In the genomic region with DNA sequence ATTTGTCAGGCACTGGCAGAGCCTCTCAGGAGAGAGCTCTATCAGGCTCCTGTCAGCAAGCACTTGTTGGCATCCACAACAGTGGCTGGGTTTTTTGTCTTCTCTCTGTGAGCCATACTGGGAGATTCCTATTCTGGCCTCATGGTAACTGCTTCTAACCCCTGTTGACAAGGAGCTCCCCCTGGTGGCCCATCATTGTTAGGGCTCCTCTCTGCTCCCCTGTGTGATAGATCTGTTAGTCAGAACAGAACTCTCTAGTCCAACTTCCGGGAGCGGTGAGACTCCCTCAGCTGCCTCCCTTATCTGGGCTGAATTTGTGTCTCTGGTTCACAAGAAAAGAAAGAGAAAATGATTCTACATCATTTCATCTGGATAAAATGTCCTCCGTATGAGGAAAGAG, we compare ENCODE assay signal across 9 mouse cellular contexts. TPM values are rescaled to one million over a fixed set of nuclear protein-coding genes. Genes with fewer than 3 reads are reported as not detected.
DNase-seq lines count a peak whose midpoint lies in the region; ATAC-seq lines count a peak whose summit lies in the region.
"Had no signal": no experiment of that assay in that cellular context is flagged by ENCODE, and none has a peak within 500 bp of the region (broad histone marks: within the 10 kb centered on the region; RNA-seq: fewer than 3 reads in every experiment).

No protein-coding gene starts in this region.

- H3K9me3 ChIP-seq in midbrain, embryonic 11.5 days (ENCODE audit: control insufficient read depth, low read length), result no peaks in the 10 kb centered on the region
- H3K9me3 ChIP-seq in midbrain, embryonic 16.5 days (replicated peaks; ENCODE audit: control insufficient read depth, low read length, poor library complexity, severe bottlenecking), result no peaks in the 10 kb centered on the region
- H3K9me3 ChIP-seq: megakaryocyte, embryonic 14.5 days had no signal

- H3K27me3 ChIP-seq in midbrain, embryonic 11.5 days (ENCODE audit: control insufficient read depth, insufficient read depth, low read length), result no peaks in the 10 kb centered on the region
- no peaks in the 10 kb centered on the region for H3K27me3 ChIP-seq in midbrain, embryonic 16.5 days (ENCODE audit: control insufficient read depth, insufficient read depth, low read depth, low read length)

- H3K4me1 ChIP-seq in midbrain, embryonic 11.5 days (ENCODE audit: control insufficient read depth, insufficient read depth, low read length), result no peaks in the 10 kb centered on the region
- H3K4me1 ChIP-seq in midbrain, embryonic 16.5 days (ENCODE audit: control insufficient read depth, insufficient read depth, low read length), result no peaks in the 10 kb centered on the region
- H3K4me1 ChIP-seq: megakaryocyte, embryonic 14.5 days had no signal

- 97% methylated on average over 3 of the region's 3 CpGs for WGBS in midbrain, embryonic 11.5 days
- WGBS in midbrain, embryonic 16.5 days, result 88% methylated on average over 3 of the region's 3 CpGs

- no peak overlapping the region for H3K27ac ChIP-seq in midbrain, embryonic 11.5 days (ENCODE audit: low read depth, low read length)
- no peak overlapping the region for H3K27ac ChIP-seq in midbrain, embryonic 16.5 days (ENCODE audit: low read length)

- H3K9ac ChIP-seq in midbrain, embryonic 11.5 days (ENCODE audit: low read length), result no peak overlapping the region
- no peak overlapping the region for H3K9ac ChIP-seq in midbrain, embryonic 16.5 days (ENCODE audit: low read depth, low read length)

- DNase-seq in midbrain, embryonic 11.5 days (ENCODE audit: low spot score, missing footprints), result peak; percentile 86
- DNase-seq in ZHBTc4 (ENCODE audit: low read depth, low spot score), result peak; percentile 80
- DNase-seq in cerebellum, postnatal 25 days, result peak; percentile 46 to 70
- DNase-seq in heart, postnatal 4 days, result peak; percentile 68
- peak; percentile 66 for DNase-seq in left cerebral cortex, postnatal 4 days
- peak; percentile 58 for DNase-seq in retina, postnatal 1 day
- peak; percentile 8 for DNase-seq in yolk sac, embryonic 10.5 days (ENCODE audit: low spot score)

- H3K4me3 ChIP-seq in midbrain, embryonic 11.5 days (ENCODE audit: low read depth, low read length), result no peak overlapping the region
- no peak overlapping the region for H3K4me3 ChIP-seq in midbrain, embryonic 16.5 days (ENCODE audit: low read depth, low read length)
- H3K4me3 ChIP-seq: megakaryocyte, embryonic 14.5 days had no signal

- ATAC-seq in midbrain, embryonic 11.5 days (ENCODE audit: low FRiP score), result no peak
- ATAC-seq in midbrain, embryonic 16.5 days, result no peak

- intact Hi-C loops in left cerebral cortex, postnatal 4 days (cut with DNase I), result no loop called here

- H3K4me2 ChIP-seq in midbrain, embryonic 11.5 days, result no peak overlapping the region
- no peak overlapping the region for H3K4me2 ChIP-seq in midbrain, embryonic 16.5 days (ENCODE audit: low read length)

- H3K36me3 ChIP-seq in midbrain, embryonic 11.5 days (ENCODE audit: control insufficient read depth, insufficient read depth, low read length), result no peaks in the 10 kb centered on the region
- H3K36me3 ChIP-seq in midbrain, embryonic 16.5 days (ENCODE audit: control insufficient read depth, insufficient read depth, low read length), result no peaks in the 10 kb centered on the region

RNA-seq across cellular contexts. Expression of gene Ly86, which starts 19.5 kb away (rescaled TPM):
- polyA plus RNA-seq in midbrain, embryonic 11.5 days (2014; fragmentation: Nextera tagmentation; extraction: Ambion mirVana), result 5.8 and 7.0 TPM in 2 replicates
- polyA plus RNA-seq in midbrain, embryonic 16.5 days (2015; fragmentation: Nextera tagmentation; extraction: Ambion mirVana), result 5.9 and 6.8 TPM in 2 replicates
- total RNA-seq in heart, postnatal 4 days (2021), result 1 to 10 TPM; 1.8 to 2.3 TPM
- total RNA-seq in left cerebral cortex, postnatal 4 days (2021), result 1 to 10 TPM; 3.3 to 3.4 TPM

Comparison
In these comparisons a context has a peak if more than half of its experiments do, and no peak if none do; other contexts are left out.
1. DNase-seq: peak in every context shown above with its lines; median percentile 86 in midbrain, embryonic 11.5 days; 80 in ZHBTc4; 68 in heart, postnatal 4 days; 66 in left cerebral cortex, postnatal 4 days; 58 in cerebellum, postnatal 25 days; 58 in retina, postnatal 1 day; 8 in yolk sac, embryonic 10.5 days.